Mouse (Mus musculus): ENCODE results near the gene Eif2b4. TPM values are rescaled to one million over a fixed set of nuclear protein-coding genes. Genes with fewer than 3 reads are reported as not detected.

Eif2b4 gene
- total RNA-seq, 2 experiments from 2014 or later, result 39.0 to 44.2 TPM

GRCm38 (mm10) chr5:31179766-31180630 lies 13.2 kb downstream of the Eif2b4 start, which contains the start of the genes Gm29609 and Gtf3c2:
Gene Gm29609 (minus strand): TSS chr5:31179911.
Gene Gtf3c2 (minus strand): TSS chr5:31180144.
- DNase-seq (ENCODE audit: low spot score in 2 of 2), result peak; percentile 96 to 99
- intact Hi-C loops (cut with DNase I), result loop anchor here (1.0 kb wide), 1 partner anchor 13 kb away; the partner anchor contains the start of genes Eif2b4 and Snx17

- DNase-seq (ENCODE audit: low spot score in 2 of 2), result peak; percentile 28 to 52
- intact Hi-C loops (cut with DNase I), result no loop called here
Observed at GRCm38 (mm10) chr5:31179301-31179765, 13.9 kb downstream of the Eif2b4 start.

GRCm38 (mm10) chr5:31168630-31169029 lies 24.6 kb downstream of the Eif2b4 start:
- intact Hi-C loops (cut with DNase I), result no loop called here
- no peak for DNase-seq (ENCODE audit: low spot score in 2 of 2)

DNA sequence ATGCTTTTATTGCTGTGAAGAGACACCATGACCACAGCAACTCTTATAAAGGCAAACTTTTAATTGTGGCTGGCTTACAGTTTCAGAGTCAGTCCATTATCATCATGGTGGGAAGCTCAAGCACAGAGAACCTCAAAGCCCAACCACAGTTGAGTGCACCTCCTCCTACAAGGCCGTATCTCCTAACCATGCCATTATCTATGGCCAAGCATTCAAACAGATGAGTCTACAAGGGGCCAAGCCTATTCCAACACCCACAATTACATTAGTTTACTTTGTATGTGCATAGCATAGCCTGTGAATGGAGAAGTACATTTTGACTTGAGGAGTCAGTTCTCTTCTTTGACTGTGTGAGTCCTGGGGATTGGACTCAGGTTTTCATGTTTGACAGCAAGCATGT lies 28.4 kb downstream of the Eif2b4 start:
- no peak for DNase-seq (ENCODE audit: low spot score in 2 of 2)
- intact Hi-C loops (cut with DNase I), result no loop called here

DNA sequence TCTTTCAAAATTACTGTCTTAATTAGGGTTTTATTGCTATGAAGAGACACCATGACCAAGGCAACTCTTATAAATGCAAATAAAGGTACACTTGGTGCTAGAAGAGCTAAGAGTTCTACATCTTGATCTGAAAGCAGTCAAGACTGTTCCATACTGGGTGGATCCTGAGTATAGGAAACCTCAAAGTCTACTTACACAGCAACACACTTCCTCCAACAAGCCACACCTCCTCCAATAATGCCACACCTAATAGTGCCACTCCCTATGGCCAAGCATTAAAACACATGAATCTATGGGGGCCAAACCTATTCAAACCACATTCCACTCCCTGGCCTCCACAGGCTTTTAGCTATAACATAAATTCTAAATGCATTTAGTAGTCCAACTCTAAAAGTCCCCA lies 30.8 kb downstream of the Eif2b4 start:
- DNase-seq (ENCODE audit: low spot score in 2 of 2), result no peak
- intact Hi-C loops (cut with DNase I), result no loop called here

DNA sequence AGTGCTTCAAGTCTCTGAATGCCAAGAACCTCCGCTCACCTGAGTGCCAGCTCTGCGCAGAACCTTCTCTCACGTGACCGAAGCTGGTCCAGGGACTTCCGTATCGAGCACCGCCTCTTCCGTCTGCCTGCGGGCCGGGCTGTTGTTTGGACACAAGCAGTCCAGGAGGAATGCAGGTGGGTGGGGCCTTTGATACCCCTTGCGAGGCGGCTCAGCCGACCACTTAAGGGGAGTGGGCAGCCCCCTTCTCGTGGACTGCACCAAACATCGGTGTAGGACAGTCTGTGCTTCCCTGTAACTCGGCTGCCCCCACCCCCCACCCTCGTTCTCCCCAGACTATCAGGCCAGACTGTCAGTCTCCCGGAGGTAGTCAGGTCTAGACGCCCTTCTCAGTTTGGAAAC lies 39.1 kb downstream of the Eif2b4 start, which contains the start of gene Mpv17:
Gene Mpv17, minus strand, starts transcription at position 100 of the 402 bp plus-strand sequence.
- DNase-seq (ENCODE audit: low spot score in 2 of 2), result peak; percentile 86 to 91
- intact Hi-C loops (cut with DNase I), result no loop called here

DNA sequence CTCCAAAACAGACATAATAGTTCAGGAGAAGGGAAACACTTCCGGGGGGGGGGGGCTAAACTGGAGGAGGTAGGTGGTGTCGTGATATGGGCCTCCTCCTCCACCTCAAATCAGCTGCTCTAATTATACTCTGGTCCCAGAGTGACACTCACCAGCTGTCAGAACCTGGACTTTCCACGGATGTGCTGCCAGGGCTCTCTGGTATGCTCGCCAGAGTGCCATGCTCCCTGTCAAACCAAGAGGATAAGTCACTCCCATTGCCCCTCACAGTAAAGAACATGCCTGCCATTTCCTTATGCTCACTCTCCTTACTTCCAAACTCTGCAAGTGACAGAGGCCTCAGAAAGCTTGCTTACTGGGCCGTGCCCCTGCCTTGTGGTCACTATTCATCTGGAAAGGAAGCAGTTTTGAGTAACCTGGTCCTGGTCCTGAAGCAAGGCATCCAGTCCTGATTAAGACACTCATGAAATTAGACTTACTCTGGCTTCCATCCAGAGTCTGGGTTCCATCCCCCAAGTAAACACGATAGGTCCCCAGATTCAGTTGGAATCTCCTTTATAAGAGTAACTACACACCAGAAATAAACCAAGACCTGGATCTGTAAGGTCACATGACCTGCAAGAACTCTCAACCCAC lies 39.6 kb downstream of the Eif2b4 start:
- DNase-seq (ENCODE audit: low spot score in 2 of 2), result no peak
- intact Hi-C loops (cut with DNase I), result no loop called here

- DNase-seq (ENCODE audit: low spot score in 2 of 2), result no peak
- intact Hi-C loops (cut with DNase I), result no loop called here
Observed at GRCm38 (mm10) chr5:31151746-31152145, 41.5 kb downstream of the Eif2b4 start.

DNA sequence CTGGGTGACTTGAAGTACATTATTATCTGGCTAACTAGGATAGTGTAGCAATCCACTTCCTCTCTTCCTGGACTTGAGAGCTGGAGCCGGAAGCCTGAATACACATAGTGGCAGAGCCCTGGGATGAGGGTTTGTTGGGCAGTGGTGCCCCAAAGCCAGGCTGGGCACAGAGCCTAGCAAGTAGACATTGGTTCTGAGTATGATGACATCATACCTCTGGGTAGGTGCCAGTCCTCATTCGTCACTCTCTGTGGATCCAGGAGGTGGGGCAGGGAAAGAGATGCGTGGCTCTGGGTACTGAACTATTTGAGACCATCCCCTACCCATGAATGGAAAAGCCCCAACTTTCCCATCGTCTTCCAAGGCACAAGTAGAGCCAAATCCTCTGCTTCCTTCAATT lies 43.4 kb downstream of the Eif2b4 start:
- DNase-seq (ENCODE audit: low spot score in 2 of 2), result no peak
- intact Hi-C loops (cut with DNase I), result no loop called here

GRCm38 (mm10) chr5:31138968-31139425 lies 54.2 kb downstream of the Eif2b4 start:
- intact Hi-C loops (cut with DNase I), result no loop called here
- DNase-seq (ENCODE audit: low spot score in 2 of 2), result no peak

- intact Hi-C loops (cut with DNase I), result no loop called here
- no peak for DNase-seq (ENCODE audit: low spot score in 2 of 2)
Observed at GRCm38 (mm10) chr5:31138241-31138967, 54.8 kb downstream of the Eif2b4 start, which contains the start of gene Ucn. Gene Ucn (minus strand): TSS chr5:31138829.

DNA sequence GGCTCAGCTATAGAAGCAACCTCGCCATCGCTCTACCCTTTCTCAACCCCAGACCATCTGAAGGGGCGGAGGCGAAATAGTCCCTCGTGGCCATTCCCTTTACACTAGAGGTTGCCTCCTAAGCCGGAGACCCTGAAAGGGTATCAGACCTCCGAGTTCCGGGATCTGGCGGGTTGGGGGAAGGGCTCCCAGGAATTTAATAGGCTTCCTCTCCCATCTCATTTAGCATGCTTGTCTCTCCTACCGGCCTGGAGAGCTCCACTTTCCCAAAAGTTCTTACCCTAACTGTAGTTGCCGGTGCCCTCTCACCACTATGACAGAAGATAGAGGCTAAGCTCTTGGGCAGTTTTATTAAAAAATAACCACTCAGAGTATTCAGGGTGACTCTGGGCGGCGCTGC lies 55.6 kb downstream of the Eif2b4 start:
- intact Hi-C loops (cut with DNase I), result no loop called here
- no peak for DNase-seq (ENCODE audit: low spot score in 2 of 2)

Other genes starting within 250 kb of the Eif2b4 start
- 10 to 100 TPM; 24.8 to 27.7 TPM for gene Cgref1, start 247.8 kb downstream of the Eif2b4 start, total RNA-seq (2021)
- gene Preb, start 233.1 kb downstream of the Eif2b4 start, total RNA-seq (2021), result 100 to 1,000 TPM; 125 to 133 TPM
- gene Tcf23, start 224.8 kb downstream of the Eif2b4 start, total RNA-seq (2021), result under 1 TPM; 0.16 to 0.25 TPM
- gene Atraid, start 145.1 kb downstream of the Eif2b4 start, total RNA-seq (2021), result 10 to 100 TPM; 70.8 to 71.4 TPM
- gene Slc5a6, start 144.5 kb downstream of the Eif2b4 start, total RNA-seq (2021), result 10 to 100 TPM; 12.4 to 16.7 TPM
- gene Cad, start 138.7 kb downstream of the Eif2b4 start, total RNA-seq (2021), result 10 to 100 TPM; 17.4 to 25.5 TPM
- gene Dnajc5g, start 87.1 kb downstream of the Eif2b4 start, total RNA-seq (2021), result not detected
- gene Slc30a3, start 85.2 kb downstream of the Eif2b4 start, total RNA-seq (2021), result 100 to 1,000 TPM; 163 to 170 TPM
- gene Trim54, start 76.7 kb downstream of the Eif2b4 start, total RNA-seq (2021), result 1 to 10 TPM; 2.5 to 4.0 TPM
- 1 to 10 TPM; 1.5 to 2.2 TPM for gene Ucn, start 54.6 kb downstream of the Eif2b4 start, total RNA-seq (2021)
- 10 to 100 TPM; 47.5 to 48.6 TPM for gene Mpv17, start 39.2 kb downstream of the Eif2b4 start, total RNA-seq (2021)
- 1 to 10 TPM; 3.5 to 3.8 TPM for gene Gm29609, start 13.5 kb downstream of the Eif2b4 start, total RNA-seq (2021)
- gene Gtf3c2, start 13.3 kb downstream of the Eif2b4 start, total RNA-seq (2021), result 10 to 100 TPM; 53.3 to 57.8 TPM
- gene Snx17, start 203 bp downstream of the Eif2b4 start, total RNA-seq (2021), result 10 to 100 TPM; 72.2 to 75.5 TPM
- gene Zfp513, start 8.9 kb upstream of the Eif2b4 start, total RNA-seq (2021), result 10 to 100 TPM; 27.1 to 27.3 TPM
- gene Ppm1g, start 27.3 kb upstream of the Eif2b4 start, total RNA-seq (2021), result 10 to 100 TPM; 71.3 to 72.1 TPM
- 10 to 100 TPM; 81.8 to 83.1 TPM for gene Nrbp1, start 47.4 kb upstream of the Eif2b4 start, total RNA-seq (2021)
- not detected for gene Gm9970, start 47.8 kb upstream of the Eif2b4 start, total RNA-seq (2021)
- gene Krtcap3, start 58.3 kb upstream of the Eif2b4 start, total RNA-seq (2021), result 1 to 10 TPM; 1.3 to 2.4 TPM
- gene Ift172, start 97.7 kb upstream of the Eif2b4 start, total RNA-seq (2021), result 10 to 100 TPM; 78.8 to 91.5 TPM
- gene Fndc4, start 102.7 kb upstream of the Eif2b4 start, total RNA-seq (2021), result 100 to 1,000 TPM; 134 to 158 TPM
- gene Gckr, start 104.0 kb upstream of the Eif2b4 start, total RNA-seq (2021), result not detected